Mouse (Mus musculus) forebrain, embryonic 10.5 days (tissue): ENCODE measurements around the gene Olfr666. TPM values are rescaled to one million over a fixed set of nuclear protein-coding genes. Genes with fewer than 3 reads are reported as not detected.

Source experiments
- polyA plus RNA-seq: library from polyadenylated mRNA; unstranded; fragments of >200 nt; fragmentation: Nextera tagmentation; extraction: Ambion mirVana; gene quantifications from 2 replicates; pipeline ENCODE4 v1.2.1, GENCODE M21; 2016

Olfr666 gene
- polyA plus RNA-seq, 1 experiment from 2014 or later = not detected

Other genes with a start within 250 kb of the Olfr666 start
- gene Olfr658, start 248.6 kb downstream of the Olfr666 start, polyA plus RNA-seq = 0.06 and 0.07 TPM in 2 replicates
- not detected in 2 replicates for gene Olfr659, start 229.2 kb downstream of the Olfr666 start, polyA plus RNA-seq
- not detected in 2 replicates for gene Olfr661, start 209.5 kb downstream of the Olfr666 start, polyA plus RNA-seq
- gene Usp17le, start 118.5 kb downstream of the Olfr666 start, polyA plus RNA-seq = not detected in 2 replicates
- gene Usp17lb, start 53.3 kb downstream of the Olfr666 start, polyA plus RNA-seq = not detected in 2 replicates
- gene Usp17la, start 38.9 kb downstream of the Olfr666 start, polyA plus RNA-seq = not detected in 2 replicates
- gene Olfr665, start 17.9 kb downstream of the Olfr666 start, polyA plus RNA-seq = not detected in 2 replicates
- not detected in 2 replicates for gene Olfr667, start 25.5 kb upstream of the Olfr666 start, polyA plus RNA-seq
- gene Olfr668, start 32.1 kb upstream of the Olfr666 start, polyA plus RNA-seq = not detected in 2 replicates
- gene Olfr669, start 38.3 kb upstream of the Olfr666 start, polyA plus RNA-seq = not detected in 2 replicates
- not detected in 2 replicates for gene Olfr670, start 66.7 kb upstream of the Olfr666 start, polyA plus RNA-seq
- gene Olfr671, start 83.2 kb upstream of the Olfr666 start, polyA plus RNA-seq = not detected in 2 replicates
- gene Olfr672, start 106.1 kb upstream of the Olfr666 start, polyA plus RNA-seq = not detected in 2 replicates
- gene Olfr675, start 132.5 kb upstream of the Olfr666 start, polyA plus RNA-seq = not detected in 2 replicates
- gene Olfr676, start 136.7 kb upstream of the Olfr666 start, polyA plus RNA-seq = not detected in 2 replicates
- gene Olfr677, start 155.4 kb upstream of the Olfr666 start, polyA plus RNA-seq = not detected in 2 replicates
- gene Olfr678, start 168.5 kb upstream of the Olfr666 start, polyA plus RNA-seq = not detected in 2 replicates
- gene Olfr679, start 185.3 kb upstream of the Olfr666 start, polyA plus RNA-seq = not detected in 2 replicates
- not detected in 2 replicates for gene Olfr680-ps1, start 196.9 kb upstream of the Olfr666 start, polyA plus RNA-seq
- not detected in 2 replicates for gene Olfr681, start 220.9 kb upstream of the Olfr666 start, polyA plus RNA-seq